Mouse (Mus musculus): ENCODE results near the gene Svop.

DNA sequence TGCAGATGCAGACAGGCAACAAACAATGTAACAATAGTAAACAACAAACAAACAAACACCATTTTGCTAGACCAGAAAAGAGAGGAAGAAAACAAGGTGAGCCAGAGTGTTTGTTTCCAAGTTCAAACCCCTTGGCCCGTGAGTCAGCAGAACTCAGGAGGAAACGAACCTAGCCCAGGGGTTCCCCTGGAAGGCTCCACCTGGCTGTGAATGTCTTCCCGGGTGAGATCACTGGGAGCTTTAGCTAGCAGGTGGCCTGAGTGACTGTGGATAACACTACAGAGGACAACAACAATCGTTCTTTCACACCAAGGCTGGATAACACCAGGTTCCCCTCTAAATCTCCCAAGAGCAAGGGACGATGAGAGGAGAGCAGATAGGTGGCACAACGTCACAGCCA lies 110.2 kb downstream of the Svop start:
- TF ChIP-seq CTCF (IDR thresholded peaks at IDR 0.05; ENCODE audit: extremely low read depth, insufficient read depth, insufficient read length, insufficient replicate concordance) = no peak
- TF ChIP-seq POLR2A (IDR thresholded peaks at IDR 0.05; ENCODE audit: low read depth, low read length) = no peak
